Mouse (Mus musculus) lung, postnatal 25 days (tissue): ENCODE measurements around the gene Gkap1.

Experiments
- DNase-seq: peaks from one replicate; pipeline ENCODE4 v3.0.0; 2022; ENCODE audit warnings: low spot score

Gkap1 gene

GRCm38 (mm10) chr13:58201343-58201742 lies 74.2 kb downstream of the Gkap1 start:
- DNase-seq = no peak

GRCm38 (mm10) chr13:58197981-58198640 lies 77.4 kb downstream of the Gkap1 start:
- DNase-seq = no peak

GRCm38 (mm10) chr13:58197211-58197610 lies 78.3 kb downstream of the Gkap1 start:
- no peak for DNase-seq

- no peak for DNase-seq
Measured at GRCm38 (mm10) chr13:58194908-58195307, 80.6 kb downstream of the Gkap1 start.

- no peak for DNase-seq
Measured at GRCm38 (mm10) chr13:58193221-58193620, 82.3 kb downstream of the Gkap1 start.

- no peak for DNase-seq
Measured at GRCm38 (mm10) chr13:58192146-58192545, 83.4 kb downstream of the Gkap1 start.

GRCm38 (mm10) chr13:58191516-58191915 lies 84.0 kb downstream of the Gkap1 start:
- DNase-seq = no peak

- no peak for DNase-seq
Measured at GRCm38 (mm10) chr13:58189473-58189872, 86.0 kb downstream of the Gkap1 start.

- peak; percentile 85 for DNase-seq
Measured at GRCm38 (mm10) chr13:58188412-58188811, 87.1 kb downstream of the Gkap1 start.

GRCm38 (mm10) chr13:58187751-58188150 lies 87.7 kb downstream of the Gkap1 start:
- DNase-seq = no peak

GRCm38 (mm10) chr13:58186281-58186680 lies 89.2 kb downstream of the Gkap1 start:
- DNase-seq = no peak

- DNase-seq = no peak
Measured at GRCm38 (mm10) chr13:58184111-58184510, 91.4 kb downstream of the Gkap1 start.
